Mouse (Mus musculus) megakaryocyte, adult 5-6 weeks (primary cell): ENCODE data around the gene Nlrc5. TPM values are rescaled to one million over a fixed set of nuclear protein-coding genes. Genes with fewer than 3 reads are reported as not detected.
"Not testable (repeated sequence)": the region's sequence is repeated elsewhere in the genome, so short reads cannot be mapped to it uniquely, and the experiment has no call there.

Experiments
- ATAC-seq: 2 replicates; pipeline ENCODE4 v1.8.0; 2016; ENCODE audit warnings: mild to moderate bottlenecking, inconsistent platforms; ENCODE audit not compliant: poor library complexity, severe bottlenecking
- total RNA-seq, 2 experiments: library from RNA; stranded (forward) in 1 of 2; stranded (reverse) in 1 of 2; fragments of 153-499, 151-499 nt in 1 of 2; fragments of 221-1000, 200-1000 nt in 1 of 2; gene quantifications; 2 replicates each; pipeline versions ENCODE4 v1.2.3 to v1.2.4; 2015 to 2017

The Nlrc5 gene
- 29.2 and 32.2 TPM in 2 replicates for total RNA-seq (2015)
- total RNA-seq (2017), result 27.4 and 28.2 TPM in 2 replicates

- ATAC-seq, result peak; percentile 95
Measured at GRCm38 (mm10) chr8:94433981-94434466, at the start of gene Nlrc5. TSS of gene Nlrc5 (plus strand) at chr8:94434356.

DNA sequence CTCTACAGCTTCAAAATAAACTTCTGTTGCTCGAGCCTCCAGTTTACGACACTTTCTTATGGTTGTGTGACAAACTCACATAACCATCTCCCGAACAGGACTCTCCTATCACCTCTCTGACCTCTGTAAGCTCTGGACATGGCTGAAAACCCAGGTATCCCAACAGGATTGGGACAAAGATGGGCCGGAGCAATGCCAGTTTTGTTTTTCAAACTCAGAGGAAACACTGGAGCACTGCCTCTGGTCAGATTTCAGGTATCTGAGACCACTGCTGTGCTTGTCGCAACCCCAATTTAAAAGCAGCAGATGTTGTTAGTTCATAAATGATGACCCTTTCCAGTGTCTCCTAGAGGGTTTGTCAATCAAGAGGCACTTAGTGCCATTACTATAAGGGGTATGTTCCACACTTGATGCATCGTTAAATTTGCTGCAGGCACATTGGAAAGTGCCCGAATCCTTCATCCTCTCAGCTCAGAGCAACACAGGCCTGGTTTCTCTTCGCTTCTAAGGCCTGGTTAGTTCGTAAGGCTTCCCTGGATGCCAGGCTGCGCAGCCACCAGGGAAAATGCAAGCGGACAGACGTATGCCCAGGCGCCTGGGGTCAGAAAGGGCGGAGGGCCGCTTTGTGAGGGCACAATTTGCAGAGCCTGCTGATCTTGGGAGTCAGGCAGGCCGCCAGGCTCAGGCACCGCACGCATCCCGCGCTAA is 48.5 kb upstream of the Nlrc5 start:
- no peak for ATAC-seq

DNA sequence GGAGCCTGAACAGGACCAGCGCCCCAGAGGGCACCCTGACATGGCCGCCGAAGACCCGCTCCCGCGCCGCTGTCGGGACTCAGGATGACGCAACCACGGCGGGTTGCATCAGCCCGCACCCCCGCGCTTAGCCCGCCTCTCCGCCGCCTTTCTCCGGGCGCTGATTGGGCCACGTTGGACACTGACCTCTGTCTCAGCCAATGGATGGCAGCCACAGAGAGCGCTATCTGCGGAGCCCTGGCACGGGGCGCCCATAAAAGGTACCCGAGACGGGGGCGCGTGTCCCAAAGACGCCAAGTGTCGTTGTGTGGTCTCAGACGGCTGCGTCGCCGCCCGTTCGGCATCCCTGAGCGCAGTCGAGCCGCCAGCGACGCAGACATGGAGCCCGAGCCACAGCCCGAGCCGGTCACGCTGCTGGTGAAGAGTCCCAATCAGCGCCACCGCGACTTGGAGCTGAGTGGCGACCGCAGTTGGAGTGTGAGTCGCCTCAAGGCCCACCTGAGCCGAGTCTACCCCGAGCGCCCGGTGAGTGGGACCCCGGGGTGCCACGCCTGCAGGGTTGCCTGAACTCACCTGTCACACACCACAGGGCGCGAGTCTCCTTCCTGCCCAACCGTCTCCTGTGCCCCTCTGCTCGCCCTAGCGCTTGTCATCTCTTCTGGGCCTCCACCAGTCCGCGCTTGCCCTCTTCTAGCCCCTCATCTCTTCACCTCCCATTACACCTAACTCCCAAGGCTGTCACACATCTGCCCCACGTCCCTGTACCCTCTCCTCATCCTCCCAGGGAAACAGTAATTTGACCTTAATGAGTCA is 47.7 kb upstream of the Nlrc5 start, which contains the start of gene Herpud1:
Herpud1 (plus strand) TSS at position 225 of the 813 bp plus-strand sequence.
- peak; percentile 84 for ATAC-seq

DNA sequence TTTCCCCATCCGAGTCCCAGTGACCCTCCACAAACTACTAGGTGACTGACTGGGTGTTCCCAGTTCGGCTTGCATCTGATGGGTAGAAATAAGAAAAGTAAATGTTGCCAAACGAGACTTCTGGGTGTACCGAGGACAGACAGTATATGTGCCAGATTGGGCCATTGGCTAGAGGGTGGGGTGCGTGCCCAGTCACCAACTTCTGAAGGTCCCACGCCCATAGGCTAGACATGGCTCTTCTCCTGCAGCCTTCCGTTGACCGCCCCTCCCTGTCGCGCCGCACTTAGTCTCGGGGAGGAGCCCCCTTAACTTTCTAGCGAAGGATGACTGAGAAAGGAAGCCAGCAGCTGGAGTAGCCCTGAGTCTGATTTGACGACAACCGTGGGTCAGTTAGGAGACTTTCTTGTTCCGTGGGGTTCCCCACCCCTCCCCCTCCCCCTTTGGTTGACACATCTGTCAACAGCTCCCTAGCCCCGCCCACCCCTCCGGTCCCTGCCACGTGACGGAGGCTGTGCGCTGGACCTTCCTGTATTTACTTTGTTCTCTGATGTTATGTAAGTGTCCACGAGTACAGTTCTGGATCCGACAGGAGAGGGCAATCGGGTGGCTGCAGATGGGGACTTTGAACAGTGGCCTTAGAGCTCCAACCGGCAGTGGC is 47.0 kb upstream of the Nlrc5 start:
- peak; percentile 61 for ATAC-seq

DNA sequence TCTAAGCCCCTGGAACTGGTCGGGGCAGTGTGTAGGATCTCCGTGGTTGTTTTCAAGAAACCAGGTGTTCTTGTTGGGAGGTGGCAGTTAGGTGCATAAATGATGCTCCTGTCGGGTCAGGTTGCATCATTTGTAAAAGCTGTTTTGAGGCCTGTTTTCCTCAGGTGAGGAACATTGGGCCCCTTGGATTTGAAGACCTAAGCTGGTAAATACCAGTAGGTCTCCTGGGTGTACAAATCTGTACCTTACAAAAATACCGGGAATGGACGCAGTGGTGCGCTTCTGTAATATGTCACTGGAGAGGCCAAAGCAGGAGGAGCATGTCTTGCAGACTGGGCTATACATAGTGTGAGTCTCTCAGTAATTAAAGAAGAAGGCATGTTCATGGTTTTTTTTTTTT is 46.4 kb upstream of the Nlrc5 start:
- ATAC-seq, result no peak

DNA sequence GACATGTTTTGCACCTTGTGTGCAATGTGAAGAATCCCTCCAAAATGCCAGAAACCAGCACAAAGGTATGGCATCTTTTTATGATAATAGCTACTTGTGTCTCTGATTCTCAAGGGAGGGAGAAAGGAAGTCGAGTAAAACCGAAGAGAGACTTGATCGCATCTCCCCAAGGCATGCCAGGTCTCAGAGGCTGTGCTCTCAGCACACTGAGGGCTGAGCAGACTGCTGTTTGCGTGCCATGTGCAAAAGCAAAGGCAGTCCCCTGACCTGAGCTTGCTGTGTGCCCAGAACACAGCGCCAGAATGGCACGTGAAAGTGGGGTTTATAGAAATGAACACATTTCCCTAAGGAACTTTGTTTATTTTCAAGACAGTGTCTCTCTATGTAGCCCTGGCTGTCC is 44.6 kb upstream of the Nlrc5 start:
- ATAC-seq, result no peak

GRCm38 (mm10) chr8:94390429-94390828 is 43.7 kb upstream of the Nlrc5 start:
- no peak for ATAC-seq

- no peak for ATAC-seq
Measured at GRCm38 (mm10) chr8:94390910-94391309, 43.2 kb upstream of the Nlrc5 start.

GRCm38 (mm10) chr8:94392147-94392546 is 42.0 kb upstream of the Nlrc5 start:
- ATAC-seq, result 0 out of 2 replicates have a peak, but pooled peaks have one; percentile 23

- no peak for ATAC-seq
Measured at GRCm38 (mm10) chr8:94392648-94393047, 41.5 kb upstream of the Nlrc5 start.

- ATAC-seq, result no peak
Measured at GRCm38 (mm10) chr8:94395851-94396540, 38.2 kb upstream of the Nlrc5 start.

- ATAC-seq, result peak; percentile 90
Measured at GRCm38 (mm10) chr8:94396964-94397657, 37.0 kb upstream of the Nlrc5 start.

DNA sequence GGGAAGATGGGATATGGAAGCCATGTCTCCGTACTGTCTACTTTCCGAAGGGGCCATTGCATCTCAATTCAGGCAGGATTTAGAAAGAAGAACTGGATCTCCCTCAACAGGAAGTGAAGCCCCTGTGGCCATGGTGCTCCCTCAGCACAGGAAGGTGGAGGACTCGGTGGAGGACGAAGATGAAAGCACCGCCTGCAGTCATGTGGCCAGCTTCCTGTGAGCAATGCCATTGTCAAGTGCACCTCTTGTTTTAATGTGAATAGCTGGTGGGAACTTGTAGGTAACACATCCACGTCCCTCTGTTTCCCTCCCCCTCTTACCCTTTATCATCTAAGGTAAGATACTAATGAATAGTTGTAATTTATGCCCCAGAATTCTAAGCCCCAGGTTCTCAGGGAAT is 35.6 kb upstream of the Nlrc5 start:
- peak; percentile 49 for ATAC-seq

DNA sequence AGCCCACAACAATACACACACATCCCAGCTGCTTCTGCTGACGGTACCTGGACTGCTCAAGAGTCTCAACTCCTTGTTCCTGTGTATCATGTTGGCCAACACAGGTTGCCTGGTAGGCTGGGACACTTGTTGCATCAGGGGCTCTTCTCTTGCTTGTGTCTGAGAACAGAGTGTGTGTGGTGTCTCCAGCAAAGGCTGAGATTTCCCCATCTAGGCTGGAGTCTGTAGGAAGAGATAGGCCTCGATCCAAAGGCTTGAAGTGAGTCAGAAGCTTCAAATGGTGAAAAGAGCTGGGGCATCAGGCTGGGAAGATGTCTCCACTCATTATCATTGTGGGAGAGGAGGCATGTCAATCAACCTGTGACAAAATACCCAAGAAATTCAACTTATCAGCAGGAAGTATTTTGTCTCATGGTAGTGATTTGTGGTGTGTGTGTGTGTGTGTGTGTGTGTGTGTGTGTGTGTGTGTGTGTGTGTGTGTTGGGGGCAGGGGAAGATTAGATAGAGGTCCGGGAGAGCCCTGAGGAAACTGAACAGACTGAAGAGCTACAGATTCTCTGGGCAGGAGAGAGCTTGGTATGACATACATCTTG is 34.7 kb upstream of the Nlrc5 start:
- no peak for ATAC-seq

DNA sequence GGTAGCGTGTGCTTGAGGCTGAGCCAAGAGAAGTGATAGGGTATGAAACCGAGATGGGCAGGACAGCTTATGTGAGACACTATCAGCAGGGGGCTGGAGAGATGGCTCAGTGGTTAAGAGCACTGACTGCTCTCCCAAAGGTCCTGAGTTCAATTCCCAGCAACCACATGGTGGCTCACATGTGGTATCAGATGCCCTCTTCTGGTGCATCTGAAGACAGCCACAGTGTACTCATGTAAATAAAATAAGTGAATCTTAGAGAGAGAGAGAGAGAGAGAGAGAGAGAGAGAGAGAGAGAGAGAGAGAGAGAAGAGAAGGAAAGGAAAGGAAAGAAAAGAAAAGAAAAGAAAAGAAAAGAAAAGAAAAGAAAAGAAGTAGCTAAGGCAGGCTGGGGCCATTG is 34.2 kb upstream of the Nlrc5 start:
- ATAC-seq, result not testable (repeated sequence)

DNA sequence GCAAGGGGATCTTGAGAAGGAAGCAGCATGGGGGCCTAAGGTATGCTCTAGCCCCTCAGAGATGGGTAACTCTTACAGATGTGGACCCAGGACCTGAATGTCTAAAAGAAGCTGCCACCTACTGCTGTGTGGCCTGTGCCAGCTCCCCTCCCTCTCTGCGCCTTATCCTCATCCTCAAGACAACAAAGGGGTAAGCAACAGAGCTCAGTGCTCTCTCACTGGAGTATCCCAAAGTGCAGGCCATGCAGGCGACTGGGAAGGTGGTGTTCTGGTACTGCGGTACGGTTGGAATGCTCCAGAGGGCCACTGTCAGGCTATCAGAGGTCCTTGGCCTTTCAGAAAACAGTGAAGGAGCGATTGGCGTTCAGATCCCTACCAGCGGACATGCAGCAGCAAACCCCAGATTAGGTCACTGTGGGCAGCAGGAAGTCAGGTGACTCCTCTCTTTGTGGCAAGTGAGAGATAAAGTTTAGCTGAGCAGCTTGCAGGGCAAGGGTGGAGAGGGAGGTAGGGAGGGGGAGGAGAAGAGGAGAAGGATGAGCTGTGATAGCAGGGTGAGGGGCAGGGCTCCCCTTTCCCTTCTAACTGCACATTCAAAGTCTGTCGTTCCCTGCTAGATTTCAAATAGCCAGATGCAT is 25.6 kb upstream of the Nlrc5 start:
- peak; percentile 74 for ATAC-seq

- ATAC-seq, result peak; percentile 67
Measured at GRCm38 (mm10) chr8:94409523-94409922, 24.6 kb upstream of the Nlrc5 start.

- ATAC-seq, result peak; percentile 23; the same call in 1 of the 2 replicates
Measured at GRCm38 (mm10) chr8:94412518-94412917, 21.6 kb upstream of the Nlrc5 start.

DNA sequence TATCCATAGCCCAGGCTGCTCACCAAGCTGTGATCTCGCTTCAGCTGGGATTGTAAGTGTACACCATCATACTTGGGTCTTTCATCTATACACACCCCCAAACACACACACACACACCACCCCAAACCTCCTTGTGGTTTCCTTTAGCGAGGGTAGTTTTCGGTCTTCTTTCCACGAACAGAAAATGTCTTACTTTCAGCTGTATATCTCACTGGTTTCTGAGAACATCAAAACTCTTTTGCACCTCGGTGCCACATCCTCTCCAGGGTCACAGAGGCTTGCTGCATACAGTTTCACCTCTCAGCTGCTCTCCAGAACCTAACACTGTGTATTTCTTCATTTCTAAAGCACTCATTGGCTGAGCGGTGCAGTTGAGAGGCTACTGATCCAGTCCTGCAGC is 20.6 kb upstream of the Nlrc5 start:
- ATAC-seq, result peak; percentile 28
